Mouse (Mus musculus): ENCODE results near the gene Scrn1. TPM values are rescaled to one million over a fixed set of nuclear protein-coding genes. Genes with fewer than 3 reads are reported as not detected.

Gene Scrn1
- total RNA-seq, 2 experiments from 2014 or later, result 3.3 to 4.2 TPM

- peak; percentile 43 for DNase-seq
Measured at GRCm38 (mm10) chr6:54531048-54531481, 35.2 kb downstream of the Scrn1 start.

GRCm38 (mm10) chr6:54530182-54530581 is 36.1 kb downstream of the Scrn1 start:
- no peak for DNase-seq

- no peak for DNase-seq
Measured at GRCm38 (mm10) chr6:54528666-54529065, 37.6 kb downstream of the Scrn1 start.

DNA sequence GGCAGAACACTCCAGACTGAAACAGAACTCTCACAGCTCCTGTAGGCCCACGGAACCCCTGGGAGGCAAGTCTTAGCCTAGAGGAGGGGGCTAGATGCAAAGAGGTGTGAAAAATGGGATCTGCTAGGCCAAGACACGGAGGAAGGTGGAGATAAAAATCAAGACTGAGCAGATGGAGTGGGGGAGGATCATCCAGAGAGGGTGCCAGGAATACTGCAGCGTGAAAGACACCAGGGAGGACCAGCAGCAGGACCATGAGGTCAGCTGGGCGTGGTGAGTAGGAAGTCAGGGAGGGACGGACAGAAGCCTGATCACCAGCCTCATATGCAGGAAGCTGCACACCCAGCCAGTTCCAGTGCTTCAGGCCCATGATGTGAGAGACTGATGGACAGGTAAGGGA is 47.5 kb downstream of the Scrn1 start:
- DNase-seq, result no peak

GRCm38 (mm10) chr6:54516512-54517134 is 49.7 kb downstream of the Scrn1 start:
- no peak for DNase-seq

DNA sequence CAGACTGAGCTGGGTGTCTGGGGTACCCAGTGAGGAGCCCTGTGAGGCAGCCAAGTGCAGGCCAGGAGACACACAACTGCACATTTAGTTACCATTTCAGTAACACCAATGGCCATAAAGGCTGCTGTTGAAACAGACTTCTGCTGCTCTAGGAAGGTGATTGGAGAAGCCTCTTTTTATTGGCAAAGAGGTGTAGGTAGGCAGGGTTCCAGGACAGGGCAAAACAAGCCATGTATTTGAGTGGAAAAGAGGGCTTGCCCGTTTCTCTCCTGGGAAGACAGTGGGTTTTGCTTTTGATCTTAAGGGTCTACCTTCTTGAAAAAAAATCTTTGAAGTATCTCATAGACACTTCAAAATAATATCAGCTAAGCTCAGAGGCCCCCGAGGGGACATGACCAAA is 54.0 kb downstream of the Scrn1 start:
- no peak for DNase-seq

GRCm38 (mm10) chr6:54509264-54509663 is 57.0 kb downstream of the Scrn1 start:
- no peak for DNase-seq

DNA sequence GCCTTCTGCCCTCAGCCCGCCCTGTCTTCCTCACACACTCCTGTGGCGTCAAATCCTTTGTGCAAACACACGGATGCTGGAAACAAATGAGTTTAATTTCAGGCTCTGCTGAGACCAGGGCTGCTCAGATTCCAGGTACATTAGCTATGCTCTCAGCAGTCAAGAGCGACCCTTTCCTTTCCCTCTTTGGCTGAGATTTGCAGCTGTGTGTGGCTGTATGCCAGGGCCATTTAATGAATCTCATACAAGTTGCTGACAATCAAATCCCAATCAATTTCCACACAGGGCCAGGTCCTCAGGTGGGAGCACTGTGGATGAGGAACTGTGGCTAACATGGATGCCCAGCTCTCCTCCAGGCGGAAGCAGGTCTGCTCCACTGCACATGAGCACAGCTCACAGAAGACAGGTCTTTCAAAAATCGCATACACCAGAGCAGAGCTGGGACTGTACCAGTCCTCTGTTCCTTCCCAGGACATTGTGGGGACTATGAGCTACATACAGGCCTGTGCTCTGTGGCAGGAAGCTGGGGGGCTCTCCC is 58.0 kb downstream of the Scrn1 start:
- no peak for DNase-seq

DNA sequence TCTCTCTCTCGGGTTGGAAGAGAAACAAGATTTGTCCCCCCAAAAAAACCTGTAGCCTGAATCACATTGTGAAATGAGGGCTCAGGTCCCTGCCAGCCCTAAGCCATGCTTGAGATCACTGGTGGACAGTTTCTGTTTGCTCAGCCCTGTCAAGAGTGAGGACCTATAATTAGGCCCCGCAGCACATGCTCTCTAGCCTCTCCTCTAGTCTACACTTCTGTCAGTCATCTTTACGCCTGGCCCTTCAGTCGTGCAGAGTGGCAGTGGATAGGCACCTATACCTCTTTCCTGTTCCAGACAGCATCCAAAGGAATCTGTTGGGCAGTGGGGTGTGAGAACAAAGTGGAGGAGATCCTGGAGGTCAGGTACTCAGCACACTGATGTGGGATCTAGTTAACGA is 58.5 kb downstream of the Scrn1 start:
- DNase-seq, result no peak

- DNase-seq, result no peak
Measured at GRCm38 (mm10) chr6:54507002-54507401, 59.3 kb downstream of the Scrn1 start.

DNA sequence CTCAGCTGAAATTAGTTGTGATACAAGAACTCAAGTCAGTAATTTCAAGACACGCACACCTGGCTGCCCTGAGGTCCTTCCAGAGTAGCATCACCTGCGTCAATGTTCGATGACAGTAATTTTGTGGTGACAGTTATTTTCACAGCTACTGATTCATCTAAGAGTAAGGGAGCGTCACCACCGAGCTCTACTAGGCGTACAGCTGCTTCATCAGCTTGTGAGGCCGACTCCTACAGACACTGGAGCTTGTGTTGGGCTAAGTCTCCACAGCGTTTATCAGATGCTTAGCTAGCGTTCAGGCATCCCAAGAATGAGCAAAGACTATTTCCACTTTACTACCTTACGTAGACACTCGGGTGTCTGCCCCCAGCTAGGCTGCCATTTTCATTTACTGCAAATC is 60.0 kb downstream of the Scrn1 start:
- DNase-seq, result no peak

GRCm38 (mm10) chr6:54502661-54503115 is 63.6 kb downstream of the Scrn1 start:
- DNase-seq, result peak; percentile 20

GRCm38 (mm10) chr6:54496214-54496613 is 70.1 kb downstream of the Scrn1 start:
- no peak for DNase-seq

GRCm38 (mm10) chr6:54494612-54495398 is 71.5 kb downstream of the Scrn1 start:
- no peak for DNase-seq

- no peak for DNase-seq
Measured at GRCm38 (mm10) chr6:54494097-54494496, 72.2 kb downstream of the Scrn1 start.

DNA sequence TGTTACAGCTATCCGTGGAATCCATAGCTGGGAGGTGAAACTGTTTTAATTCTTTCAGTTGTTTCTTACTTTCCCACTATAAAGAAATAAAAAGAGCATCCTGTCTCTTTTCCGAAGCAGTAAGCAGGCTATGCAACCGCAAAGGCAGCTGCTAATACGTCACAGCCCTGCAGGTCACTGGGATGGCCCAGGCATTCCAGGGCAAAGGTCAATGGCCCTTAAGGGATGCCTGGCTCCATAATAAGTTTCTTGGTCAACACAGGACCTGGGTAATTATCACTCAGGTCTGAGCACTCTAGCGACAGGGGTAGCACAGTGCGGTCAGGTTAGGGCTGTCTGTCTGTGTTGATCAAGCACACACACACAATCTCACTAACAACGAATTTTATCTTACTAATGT is 75.2 kb downstream of the Scrn1 start:
- no peak for DNase-seq

DNA sequence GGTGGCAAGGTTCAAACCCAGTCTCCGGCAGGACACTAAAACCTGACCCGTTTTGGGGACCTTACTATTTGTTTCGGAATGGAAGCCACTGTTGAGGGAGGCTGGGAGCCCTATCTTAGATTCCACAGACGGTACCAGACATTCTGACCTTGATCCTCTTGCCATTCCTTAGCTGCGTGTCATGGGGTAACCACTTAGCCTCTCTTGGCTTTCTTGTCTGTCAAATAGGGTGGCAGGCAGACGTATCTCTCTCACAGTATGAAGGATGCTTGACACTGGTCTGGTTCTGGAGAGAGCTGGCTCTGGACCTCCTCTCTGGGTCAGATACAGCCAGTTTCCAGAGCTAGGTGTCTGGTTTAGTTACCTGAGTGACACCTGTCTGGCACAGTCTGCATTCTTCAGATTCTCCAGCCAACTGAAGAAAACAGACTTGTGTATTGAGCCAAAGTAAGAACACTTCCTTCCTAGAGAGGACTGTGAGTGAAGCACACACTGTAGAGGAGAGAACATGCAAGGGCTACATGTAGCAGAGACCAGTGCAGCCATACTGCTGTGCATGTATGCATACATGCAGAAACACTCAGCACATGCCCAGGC is 80.2 kb downstream of the Scrn1 start:
- no peak for DNase-seq

DNA sequence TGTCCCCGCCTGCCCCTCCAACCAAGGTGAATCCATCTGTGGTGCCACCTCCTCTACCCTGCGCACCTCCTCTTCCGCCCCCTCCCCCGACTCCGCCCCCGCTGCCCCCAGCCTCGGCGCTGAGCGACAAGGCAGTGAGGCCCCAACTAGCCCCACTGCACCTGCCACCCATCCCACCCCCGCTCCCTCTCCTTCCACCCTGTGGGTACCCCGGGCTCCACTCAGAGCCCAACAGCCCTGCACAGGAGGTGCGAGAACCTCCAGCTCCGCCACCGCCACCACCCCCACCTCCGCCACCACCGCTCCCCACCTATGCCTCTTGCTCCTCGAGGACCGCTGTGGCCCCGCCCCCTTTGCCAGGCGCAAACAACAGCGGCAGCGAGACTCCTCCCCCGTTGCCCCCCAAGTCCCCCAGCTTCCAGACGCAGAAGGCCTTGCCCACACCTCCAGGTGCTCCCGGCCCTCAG is 80.8 kb downstream of the Scrn1 start:
- DNase-seq, result no peak

- no peak for DNase-seq
Measured at GRCm38 (mm10) chr6:54485000-54485399, 81.3 kb downstream of the Scrn1 start.

GRCm38 (mm10) chr6:54481390-54482112 is 84.7 kb downstream of the Scrn1 start:
- no peak for DNase-seq

DNA sequence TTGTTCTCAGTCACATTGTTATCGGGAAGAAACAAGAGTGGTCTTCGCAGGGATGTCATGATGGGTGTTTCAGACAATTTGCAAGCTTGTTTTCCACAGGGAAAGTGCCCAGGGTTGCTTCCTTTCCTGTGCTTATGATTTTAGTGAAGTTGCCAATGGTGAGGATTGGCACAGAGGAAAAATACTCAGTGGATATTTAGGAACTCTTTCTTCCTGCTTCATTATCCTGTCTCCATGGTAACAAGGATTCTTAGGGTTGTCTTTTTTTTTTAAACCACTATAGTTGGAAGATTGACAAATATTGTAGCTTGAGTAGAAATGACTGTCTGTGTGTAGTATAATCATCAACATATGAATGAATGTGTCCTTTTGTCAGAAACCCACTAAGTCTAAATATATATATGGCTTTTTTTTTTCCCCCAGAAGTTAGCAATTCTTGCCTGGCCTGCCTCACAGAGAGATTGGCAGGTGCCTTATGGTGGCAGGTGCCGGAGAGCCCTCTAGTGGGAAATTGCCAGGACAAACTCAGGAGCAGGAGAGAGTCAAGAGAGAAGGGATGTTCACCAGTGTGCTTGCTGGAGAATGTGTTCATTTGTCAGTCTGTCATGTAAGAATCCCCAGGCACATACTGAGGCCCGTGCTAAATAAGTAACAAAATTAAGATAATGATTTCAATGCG is 87.5 kb downstream of the Scrn1 start:
- no peak for DNase-seq

Measured in gastrocnemius, postnatal 25 days (tissue).